Mouse (Mus musculus): ENCODE data around the gene Abca1. TPM values are rescaled to one million over a fixed set of nuclear protein-coding genes. Genes with fewer than 3 reads are reported as not detected.

The Abca1 gene
- polyA plus RNA-seq, 1 experiment from 2014 or later = 11.3 TPM

GRCm38 (mm10) chr4:53130622-53131517 lies 28.8 kb downstream of the Abca1 start:
- Histone ChIP-seq H3K4me3 (no peak overlapping the region), H3K27ac (no peak overlapping the region), H3K9me3 (no peaks in the 10 kb centered on the region), H3K4me2 (no peak overlapping the region), H3K9ac (no peak overlapping the region), H3K4me1 (no peaks in the 10 kb centered on the region), H3K27me3 (replicated peaks) (no peaks in the 10 kb centered on the region), H3K36me3 (replicated peaks) (no peaks in the 10 kb centered on the region; the same call in 1 of the 2 replicates)
- WGBS = 60% methylated on average over 6 of the region's 6 CpGs
- ATAC-seq (replicated peaks) = no peak

- no peak for ATAC-seq (replicated peaks)
- Histone ChIP-seq H3K27me3 (replicated peaks) (no peaks in the 10 kb centered on the region), H3K4me1 (no peaks in the 10 kb centered on the region), H3K4me3 (no peak overlapping the region), H3K27ac (no peak overlapping the region), H3K9me3 (no peaks in the 10 kb centered on the region), H3K9ac (no peak overlapping the region), H3K4me2 (no peak overlapping the region), H3K36me3 (replicated peaks) (no peaks in the 10 kb centered on the region; the same call in 1 of the 2 replicates)
- WGBS = 92% methylated on average over 11 of the region's 11 CpGs
Measured at GRCm38 (mm10) chr4:53129716-53130301, 29.9 kb downstream of the Abca1 start.

GRCm38 (mm10) chr4:53127266-53127665 lies 32.4 kb downstream of the Abca1 start:
- H3K4me1 ChIP-seq = no peaks in the 10 kb centered on the region; the same call in 1 of the 2 replicates
- 84% methylated on average over 5 of the region's 5 CpGs for WGBS
- H3K9me3 ChIP-seq = no peaks in the 10 kb centered on the region
- H3K27ac ChIP-seq = no peak overlapping the region
- no peaks in the 10 kb centered on the region; the same call in 1 of the 2 replicates for H3K36me3 ChIP-seq (replicated peaks)
- no peak overlapping the region for H3K4me2 ChIP-seq
- ATAC-seq (replicated peaks) = no peak
- H3K27me3 ChIP-seq (replicated peaks) = no peaks in the 10 kb centered on the region
- H3K9ac ChIP-seq = no peak overlapping the region
- no peak overlapping the region for H3K4me3 ChIP-seq

- Histone ChIP-seq H3K9ac (no peak overlapping the region), H3K27ac (no peak overlapping the region), H3K36me3 (replicated peaks) (no peaks in the 10 kb centered on the region; the same call in 1 of the 2 replicates), H3K4me3 (no peak overlapping the region), H3K4me2 (no peak overlapping the region), H3K27me3 (replicated peaks) (no peaks in the 10 kb centered on the region), H3K9me3 (no peaks in the 10 kb centered on the region), H3K4me1 (no peaks in the 10 kb centered on the region; the same call in 1 of the 2 replicates)
- ATAC-seq (replicated peaks) = no peak
- 92% methylated on average over 7 of the region's 7 CpGs for WGBS
Measured at GRCm38 (mm10) chr4:53126794-53127193, 32.9 kb downstream of the Abca1 start.

GRCm38 (mm10) chr4:53124837-53125490 lies 34.7 kb downstream of the Abca1 start:
- 94% methylated on average over 10 of the region's 10 CpGs for WGBS
- H3K27ac ChIP-seq = no peak overlapping the region
- no peaks in the 10 kb centered on the region for H3K27me3 ChIP-seq (replicated peaks)
- H3K9ac ChIP-seq = no peak overlapping the region
- H3K4me3 ChIP-seq = no peak overlapping the region
- no peaks in the 10 kb centered on the region for H3K9me3 ChIP-seq
- no peak overlapping the region for H3K4me2 ChIP-seq
- no peaks in the 10 kb centered on the region; the same call in 1 of the 2 replicates for H3K4me1 ChIP-seq
- H3K36me3 ChIP-seq (replicated peaks) = no peaks in the 10 kb centered on the region; the same call in 1 of the 2 replicates
- ATAC-seq (replicated peaks) = no peak

- Histone ChIP-seq H3K4me3 (no peak overlapping the region), H3K4me2 (no peak overlapping the region), H3K36me3 (replicated peaks) (no peaks in the 10 kb centered on the region; the same call in 1 of the 2 replicates), H3K27me3 (replicated peaks) (no peaks in the 10 kb centered on the region), H3K27ac (no peak overlapping the region), H3K9me3 (no peaks in the 10 kb centered on the region), H3K9ac (no peak overlapping the region), H3K4me1 (no peaks in the 10 kb centered on the region; the same call in 1 of the 2 replicates)
- ATAC-seq (replicated peaks) = no peak
- WGBS = 86% methylated on average over 3 of the region's 3 CpGs
Measured at GRCm38 (mm10) chr4:53122310-53122709, 37.4 kb downstream of the Abca1 start.

GRCm38 (mm10) chr4:53121516-53122227 lies 38.0 kb downstream of the Abca1 start:
- H3K9me3 ChIP-seq = no peaks in the 10 kb centered on the region
- no peaks in the 10 kb centered on the region for H3K27me3 ChIP-seq (replicated peaks)
- no peak overlapping the region for H3K27ac ChIP-seq
- no peak overlapping the region for H3K4me3 ChIP-seq
- no peak for ATAC-seq (replicated peaks)
- H3K4me1 ChIP-seq = no peaks in the 10 kb centered on the region; the same call in 1 of the 2 replicates
- H3K4me2 ChIP-seq = no peak overlapping the region
- no peaks in the 10 kb centered on the region; the same call in 1 of the 2 replicates for H3K36me3 ChIP-seq (replicated peaks)
- 64% methylated on average over 7 of the region's 7 CpGs for WGBS
- no peak overlapping the region for H3K9ac ChIP-seq

- no peak overlapping the region for H3K9ac ChIP-seq
- no peaks in the 10 kb centered on the region; the same call in 1 of the 2 replicates for H3K4me1 ChIP-seq
- no peaks in the 10 kb centered on the region for H3K9me3 ChIP-seq
- H3K27ac ChIP-seq = no peak overlapping the region
- no peak overlapping the region for H3K4me2 ChIP-seq
- no peak overlapping the region for H3K4me3 ChIP-seq
- H3K27me3 ChIP-seq (replicated peaks) = no peaks in the 10 kb centered on the region
- 89% methylated on average over 3 of the region's 3 CpGs for WGBS
- H3K36me3 ChIP-seq (replicated peaks) = no peaks in the 10 kb centered on the region
- no peak for ATAC-seq (replicated peaks)
Measured at GRCm38 (mm10) chr4:53121084-53121483, 38.6 kb downstream of the Abca1 start.

- no peaks in the 10 kb centered on the region for H3K36me3 ChIP-seq (replicated peaks)
- no peak overlapping the region for H3K4me2 ChIP-seq
- no peak for ATAC-seq (replicated peaks)
- no peak overlapping the region for H3K9ac ChIP-seq
- no peaks in the 10 kb centered on the region; the same call in 1 of the 2 replicates for H3K4me1 ChIP-seq
- H3K9me3 ChIP-seq = no peaks in the 10 kb centered on the region
- H3K27ac ChIP-seq = no peak overlapping the region
- 84% methylated on average over 10 of the region's 10 CpGs for WGBS
- H3K4me3 ChIP-seq = no peak overlapping the region
- H3K27me3 ChIP-seq (replicated peaks) = no peaks in the 10 kb centered on the region
Measured at GRCm38 (mm10) chr4:53120038-53120685, 39.5 kb downstream of the Abca1 start.

GRCm38 (mm10) chr4:53118643-53119042 lies 41.1 kb downstream of the Abca1 start:
- H3K36me3 ChIP-seq (replicated peaks) = no peaks in the 10 kb centered on the region
- H3K27me3 ChIP-seq (replicated peaks) = no peaks in the 10 kb centered on the region
- WGBS = 79% methylated on average over 4 of the region's 4 CpGs
- no peaks in the 10 kb centered on the region; the same call in 1 of the 2 replicates for H3K4me1 ChIP-seq
- ATAC-seq (replicated peaks) = no peak
- H3K4me3 ChIP-seq = no peak overlapping the region
- no peaks in the 10 kb centered on the region for H3K9me3 ChIP-seq
- H3K27ac ChIP-seq = no peak overlapping the region
- no peak overlapping the region for H3K9ac ChIP-seq
- no peak overlapping the region for H3K4me2 ChIP-seq

GRCm38 (mm10) chr4:53117610-53118009 lies 42.1 kb downstream of the Abca1 start:
- Histone ChIP-seq H3K27ac (no peak overlapping the region), H3K4me3 (no peak overlapping the region), H3K36me3 (replicated peaks) (no peaks in the 10 kb centered on the region), H3K9ac (no peak overlapping the region), H3K4me2 (no peak overlapping the region), H3K9me3 (no peaks in the 10 kb centered on the region), H3K27me3 (replicated peaks) (no peaks in the 10 kb centered on the region), H3K4me1 (no peaks in the 10 kb centered on the region; the same call in 1 of the 2 replicates)
- ATAC-seq (replicated peaks) = no peak

All from midbrain, embryonic 15.5 days (tissue).